ENCODE assay signal across 26 mouse cellular contexts in genomic region chrX:140907360-140907759, GRCm38 (mm10). TPM values are rescaled to one million over a fixed set of nuclear protein-coding genes. Genes with fewer than 3 reads are reported as not detected.
"Had no signal": no experiment of that assay in that cellular context is flagged by ENCODE, and none has a peak within 500 bp of the region (broad histone marks: within the 10 kb centered on the region; RNA-seq: fewer than 3 reads in every experiment).

Gene Vsig1, plus strand, starts transcription at chrX:140907608.

- H3K36me3 ChIP-seq: intestine, embryonic 15.5 days; limb, embryonic 10.5 days; limb, embryonic 13.5 days had no signal

- DNase-seq: kidney, adult 11 months; kidney, adult 9 months; kidney, postnatal 25 days; layer of hippocampus, adult 9-11 months; liver; liver, postnatal 0 days; lung, embryonic 14.5 days; lung, postnatal 10 days; lung, postnatal 4 days; midbrain, embryonic 14.5 days; thymus, postnatal 25 days had no signal

- H3K4me2 ChIP-seq: intestine, embryonic 15.5 days; limb, embryonic 13.5 days; lung, embryonic 14.5 days; midbrain, embryonic 11.5 days had no signal

- H3K9me3 ChIP-seq: intestine, embryonic 15.5 days; limb, embryonic 10.5 days; limb, embryonic 13.5 days had no signal

- ATAC-seq: intestine, embryonic 15.5 days; liver, postnatal 0 days had no signal

- H3K4me1 ChIP-seq: intestine, embryonic 15.5 days; limb, embryonic 10.5 days; limb, embryonic 13.5 days had no signal

- H3K27ac ChIP-seq: intestine, embryonic 15.5 days; layer of hippocampus, adult 2 months; limb, embryonic 10.5 days; limb, embryonic 13.5 days; liver, embryonic 14.5 days had no signal

- H3K27me3 ChIP-seq: intestine, embryonic 15.5 days had no signal

- H3K4me3 ChIP-seq: intestine, embryonic 15.5 days; layer of hippocampus, adult 2 months; limb, embryonic 10.5 days; limb, embryonic 13.5 days had no signal

- H3K9ac ChIP-seq: intestine, embryonic 15.5 days; limb, embryonic 13.5 days; liver, embryonic 14.5 days; liver, postnatal 0 days; lung, embryonic 14.5 days had no signal

RNA-seq across cellular contexts. Expression of gene Vsig1, which starts in this region (rescaled TPM):
- total RNA-seq: layer of hippocampus, adult 2 months; layer of hippocampus, postnatal 25 days; left cerebral cortex, adult 18-20 months; left cerebral cortex, postnatal 25 days; megakaryocyte progenitor cell, adult 5-6 weeks; megakaryocyte-erythroid progenitor cell, adult 5-6 weeks had no signal
- polyA plus RNA-seq: limb, embryonic 10.5 days; limb, embryonic 13.5 days; liver, postnatal 0 days; midbrain, embryonic 11.5 days; neural tube, embryonic 11.5 days; neural tube, embryonic 14.5 days; small intestine, adult 2 months; spleen, adult 2 months had no signal
